Mouse (Mus musculus) ES-Bruce4 (cell line): ENCODE results near the gene Ctnna3. TPM values are rescaled to one million over a fixed set of nuclear protein-coding genes. Genes with fewer than 3 reads are reported as not detected.

Experiments
- H3K27ac ChIP-seq: 2 replicates; pipeline ENCODE4 v1.5.1; 2012; ENCODE audit warnings: low read length, inconsistent platforms; ENCODE audit not compliant: insufficient read depth
- H3K27me3 ChIP-seq: 2 replicates; pipeline ENCODE4 v1.6.1; 2012; ENCODE audit warnings: mild to moderate bottlenecking, low read length, inconsistent platforms; ENCODE audit not compliant: control insufficient read depth, poor library complexity, insufficient read depth, severe bottlenecking
- H3K36me3 ChIP-seq: 2 replicates; pipeline ENCODE4 v1.6.1; 2012; ENCODE audit warnings: inconsistent platforms, mild to moderate bottlenecking, low read length, moderate library complexity; ENCODE audit not compliant: control insufficient read depth, poor library complexity, insufficient read depth, severe bottlenecking
- H3K4me1 ChIP-seq: one replicate; pipeline ENCODE4 v1.8.1; 2011; ENCODE audit warnings: low read length; ENCODE audit not compliant: control insufficient read depth, insufficient read depth
- H3K4me3 ChIP-seq: 2 replicates; pipeline ENCODE4 v1.5.1; 2011; ENCODE audit warnings: low read depth, mild to moderate bottlenecking, low read length
- H3K9ac ChIP-seq: 2 replicates; pipeline ENCODE4 v1.6.1; 2012; ENCODE audit warnings: low read depth, mild to moderate bottlenecking, inconsistent platforms; ENCODE audit not compliant: poor library complexity, severe bottlenecking
- H3K9me3 ChIP-seq: replicated peaks from 2 replicates; pipeline ENCODE4 v1.6.1; 2012; ENCODE audit warnings: mild to moderate bottlenecking, low read length, inconsistent platforms; ENCODE audit not compliant: control insufficient read depth, poor library complexity, insufficient read depth, severe bottlenecking
- CTCF ChIP-seq: IDR thresholded peaks from one replicate; pipeline ENCODE4 v1.8.1; 2011; ENCODE audit warnings: low read depth, low read length
- EP300 ChIP-seq: IDR thresholded peaks from 2 replicates; pipeline ENCODE4 v1.6.1; 2011; ENCODE audit warnings: low read depth, low read length; ENCODE audit not compliant: insufficient read depth
- POLR2A ChIP-seq: IDR thresholded peaks from one replicate; pipeline ENCODE4 v1.8.1; 2011; ENCODE audit warnings: low read length; ENCODE audit not compliant: insufficient read depth
- polyA plus RNA-seq: library from polyadenylated mRNA; stranded (reverse); fragments of >200 nt; gene quantifications from 2 replicates; pipeline ENCODE4 v1.2.4, GENCODE M21; 2011; ENCODE audit warnings: low read depth; ENCODE audit not compliant: missing spikeins, insufficient read depth, insufficient read length

Ctnna3 gene
- polyA plus RNA-seq, 1 experiment, result not detected

DNA sequence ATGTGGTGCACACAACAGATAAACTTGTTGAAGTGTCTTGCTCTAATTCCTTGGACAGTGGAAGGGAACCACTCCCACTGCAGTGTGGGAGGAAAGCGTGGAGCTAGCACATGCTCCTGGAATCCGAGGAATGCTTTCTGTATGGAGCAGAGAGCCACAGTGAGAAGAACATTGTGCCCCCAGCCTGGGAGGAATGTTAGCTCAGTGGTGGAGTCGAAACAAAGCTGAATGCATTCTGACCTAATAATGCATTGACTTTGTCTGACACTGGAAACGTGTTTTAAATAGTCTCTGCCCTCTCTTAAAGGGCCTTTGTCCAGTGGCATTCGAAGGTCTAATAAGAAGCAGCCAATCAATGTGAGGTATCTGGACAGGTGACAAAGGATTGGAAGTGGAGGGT lies 111.9 kb downstream of the Ctnna3 start:
- Histone ChIP-seq H3K27me3 (no peaks in the 10 kb centered on the region; the same call in 1 of the 2 replicates), H3K9me3 (no peaks in the 10 kb centered on the region), H3K4me3 (no peak overlapping the region), H3K36me3 (no peaks in the 10 kb centered on the region), H3K4me1 (no peaks in the 10 kb centered on the region), H3K9ac (no peak overlapping the region), H3K27ac (no peak overlapping the region)
- TF ChIP-seq POLR2A (no peak), EP300 (no peak), CTCF (no peak)

DNA sequence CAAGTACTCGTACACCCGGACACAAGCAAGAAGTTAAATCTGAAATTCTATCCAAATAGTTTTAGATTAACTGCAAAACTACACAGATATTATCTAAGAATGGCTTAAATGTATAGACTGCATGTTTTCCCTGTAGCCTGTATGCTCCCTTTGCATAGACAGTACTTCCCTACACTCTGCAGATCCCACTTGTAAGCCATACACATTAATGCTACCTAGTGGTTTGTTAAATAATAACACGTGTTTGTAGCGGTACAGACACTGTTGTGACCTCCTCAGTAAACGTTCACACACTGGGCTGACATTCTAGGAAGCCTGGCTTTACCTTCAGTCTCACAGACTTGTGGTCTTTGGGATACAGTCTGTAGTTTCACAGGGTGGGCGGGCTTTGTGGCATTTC lies 112.6 kb downstream of the Ctnna3 start:
- Histone ChIP-seq H3K4me1 (no peaks in the 10 kb centered on the region), H3K27me3 (no peaks in the 10 kb centered on the region; the same call in 1 of the 2 replicates), H3K9ac (no peak overlapping the region), H3K36me3 (no peaks in the 10 kb centered on the region), H3K4me3 (no peak overlapping the region), H3K27ac (no peak overlapping the region), H3K9me3 (no peaks in the 10 kb centered on the region)
- TF ChIP-seq POLR2A (no peak), EP300 (no peak), CTCF (no peak)

DNA sequence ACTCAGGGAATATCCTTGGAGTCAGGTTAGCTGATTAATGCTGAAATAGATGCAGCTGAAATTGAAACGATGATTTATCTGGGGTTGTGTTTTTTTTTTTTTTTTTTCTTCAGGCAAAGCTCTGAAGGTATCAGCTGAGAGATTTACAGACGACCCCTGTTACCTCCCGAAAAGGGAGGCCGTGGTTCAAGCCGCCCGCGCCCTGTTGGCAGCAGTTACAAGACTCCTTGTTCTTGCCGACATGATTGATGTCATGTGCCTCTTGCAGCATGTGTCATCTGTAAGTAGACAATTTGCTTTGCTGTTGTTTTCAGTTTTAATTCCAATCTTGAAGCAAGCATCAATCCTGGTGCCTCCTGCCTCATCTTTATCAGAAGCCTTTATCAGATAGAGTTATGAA lies 136.8 kb downstream of the Ctnna3 start:
- Histone ChIP-seq H3K4me3 (no peak overlapping the region), H3K27ac (no peak overlapping the region), H3K9ac (no peak overlapping the region), H3K9me3 (no peaks in the 10 kb centered on the region), H3K27me3 (no peaks in the 10 kb centered on the region), H3K4me1 (no peaks in the 10 kb centered on the region), H3K36me3 (no peaks in the 10 kb centered on the region)
- no peak for TF ChIP-seq POLR2A
- no peak for TF ChIP-seq EP300
- no peak for TF ChIP-seq CTCF

DNA sequence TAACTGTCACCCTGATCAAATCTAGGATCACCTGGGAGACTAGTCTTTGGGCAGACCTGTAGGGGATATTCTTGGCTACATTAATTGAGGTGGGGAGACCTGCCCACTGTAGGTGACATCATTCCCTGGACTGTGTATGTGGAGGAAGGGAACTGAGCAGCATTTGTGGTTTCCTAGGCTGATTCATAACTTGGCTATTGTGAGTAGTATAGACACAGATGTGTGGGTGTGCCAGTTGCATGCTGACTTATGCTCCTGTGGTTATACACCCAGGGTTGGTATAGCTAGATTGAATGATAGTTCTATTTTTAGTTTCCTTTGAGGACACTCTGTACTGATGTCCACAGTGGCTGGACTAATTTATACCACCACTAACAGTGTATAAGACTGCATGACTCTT lies 141.7 kb downstream of the Ctnna3 start:
- Histone ChIP-seq H3K9me3 (no peaks in the 10 kb centered on the region; the same call in 1 of the 2 replicates), H3K4me1 (no peaks in the 10 kb centered on the region), H3K27ac (no peak overlapping the region), H3K36me3 (no peaks in the 10 kb centered on the region), H3K27me3 (no peaks in the 10 kb centered on the region), H3K4me3 (no peak overlapping the region), H3K9ac (no peak overlapping the region)
- TF ChIP-seq EP300, result no peak
- no peak for TF ChIP-seq CTCF
- TF ChIP-seq POLR2A, result no peak

DNA sequence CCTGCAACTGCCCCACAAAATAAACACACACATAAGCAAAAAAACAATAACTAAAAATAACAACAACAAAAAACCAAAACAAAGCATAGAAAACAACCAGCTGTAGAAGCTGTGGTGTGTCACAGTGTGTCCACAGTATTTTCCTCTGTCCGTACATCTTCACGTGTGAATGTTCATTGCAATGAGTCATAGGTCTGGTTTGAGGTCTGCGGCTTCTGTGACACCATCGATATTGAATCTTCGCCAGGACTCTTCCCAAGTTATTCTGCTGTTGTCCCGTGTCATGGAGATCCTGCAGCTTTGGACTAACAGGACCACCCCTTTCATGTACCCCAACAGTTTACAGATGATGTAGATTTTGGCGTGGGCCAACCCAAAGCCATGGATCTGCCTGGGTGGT lies 143.0 kb downstream of the Ctnna3 start:
- TF ChIP-seq CTCF (no peak), POLR2A (no peak), EP300 (no peak)
- no peaks in the 10 kb centered on the region; the same call in 1 of the 2 replicates for H3K9me3 ChIP-seq
- no peaks in the 10 kb centered on the region for H3K36me3 ChIP-seq
- no peaks in the 10 kb centered on the region for H3K4me1 ChIP-seq
- H3K4me3 ChIP-seq, result no peak overlapping the region
- H3K9ac ChIP-seq, result no peak overlapping the region
- H3K27me3 ChIP-seq, result no peaks in the 10 kb centered on the region
- H3K27ac ChIP-seq, result no peak overlapping the region

DNA sequence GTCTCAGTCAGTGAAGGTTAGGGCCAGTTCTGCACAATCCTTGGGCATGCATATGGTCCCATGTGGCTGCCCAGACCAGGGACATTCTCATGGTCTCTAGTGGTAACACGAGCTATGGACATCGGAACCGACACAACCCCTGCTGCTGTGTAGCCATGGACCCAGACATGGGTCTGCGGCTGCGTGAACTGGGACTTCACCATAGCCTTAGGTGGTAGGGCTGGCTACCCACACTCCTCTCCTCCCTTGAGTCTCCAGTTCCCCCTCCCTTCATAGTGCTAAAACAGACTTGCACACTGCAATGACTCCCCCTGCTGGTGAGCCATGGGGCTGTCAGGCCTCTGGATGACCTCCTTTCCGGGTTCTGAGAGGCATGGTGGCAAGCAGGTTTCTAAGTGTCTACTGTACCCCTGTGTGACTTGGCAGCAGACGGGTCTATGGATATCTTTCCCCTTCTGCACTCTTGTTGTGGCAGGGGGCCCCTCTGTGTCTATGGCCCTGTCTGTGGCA lies 144.3 kb downstream of the Ctnna3 start:
- no peak overlapping the region for H3K9ac ChIP-seq
- no peak overlapping the region for H3K4me3 ChIP-seq
- H3K4me1 ChIP-seq, result no peaks in the 10 kb centered on the region
- TF ChIP-seq CTCF (peak; percentile 88), EP300 (no peak), POLR2A (no peak)
- no peaks in the 10 kb centered on the region for H3K27me3 ChIP-seq
- no peaks in the 10 kb centered on the region for H3K36me3 ChIP-seq
- no peak overlapping the region for H3K27ac ChIP-seq
- H3K9me3 ChIP-seq, result no peaks in the 10 kb centered on the region; the same call in 1 of the 2 replicates
